Mouse (Mus musculus) inflammation-experienced regulatory T-cells, adult 16 weeks (primary cell): Measurements from ENCODE around the gene Pdf. TPM values are rescaled to one million over a fixed set of nuclear protein-coding genes. Genes with fewer than 3 reads are reported as not detected.

Experiments used
- polyA plus RNA-seq: library from polyadenylated mRNA; unstranded; fragments of 100-300 nt; shearing (Covaris generic); gene quantifications from one replicate; pipeline ENCODE4 v1.2.1, GENCODE M21; 2017

Pdf gene
- 4.0 TPM for polyA plus RNA-seq

DNA sequence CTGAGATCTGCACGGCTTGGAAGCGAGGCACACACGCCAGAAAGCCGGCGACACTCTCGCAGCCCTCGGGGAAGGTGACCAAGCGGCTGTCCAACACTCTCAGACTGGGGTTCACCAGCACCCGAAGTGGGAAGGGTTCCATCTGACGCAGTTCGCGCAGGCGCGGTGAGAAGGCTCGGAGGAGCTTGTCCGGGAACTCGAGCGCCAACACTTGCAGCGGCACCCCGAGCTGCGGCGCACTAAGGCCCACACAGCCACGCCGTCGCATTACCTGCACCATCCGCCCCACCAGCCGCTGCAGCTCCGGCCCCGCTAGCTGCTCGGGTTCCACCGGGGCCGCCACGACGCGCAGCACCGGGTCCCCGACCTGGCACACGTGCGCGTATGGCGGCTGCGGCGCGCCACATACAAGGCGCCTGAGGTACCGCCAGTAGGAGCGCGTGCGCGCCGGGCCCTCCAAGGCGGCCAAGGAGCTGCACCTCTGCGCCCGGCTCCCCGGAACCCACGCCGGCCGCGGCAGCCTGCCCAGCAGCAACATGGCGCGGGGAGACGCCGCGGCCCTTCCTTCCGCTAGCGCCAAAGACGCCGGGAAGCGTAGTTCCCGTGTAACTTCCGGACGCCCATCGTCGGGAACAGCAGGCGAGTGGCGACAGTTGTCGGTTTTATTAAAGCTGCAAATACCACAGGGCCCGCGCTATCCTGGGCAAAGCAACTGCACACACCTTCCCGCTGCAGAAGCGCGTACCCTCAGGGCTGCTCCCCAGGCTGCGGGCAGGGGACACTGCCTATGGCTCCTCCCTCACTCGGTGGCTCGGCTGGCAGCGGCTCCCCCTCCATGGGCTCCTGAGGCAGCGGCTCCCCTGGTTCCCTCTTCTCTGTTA, at the start of gene Pdf:
TSS of gene Pdf (minus strand) at position 554 of the 881 bp plus-strand sequence.

DNA sequence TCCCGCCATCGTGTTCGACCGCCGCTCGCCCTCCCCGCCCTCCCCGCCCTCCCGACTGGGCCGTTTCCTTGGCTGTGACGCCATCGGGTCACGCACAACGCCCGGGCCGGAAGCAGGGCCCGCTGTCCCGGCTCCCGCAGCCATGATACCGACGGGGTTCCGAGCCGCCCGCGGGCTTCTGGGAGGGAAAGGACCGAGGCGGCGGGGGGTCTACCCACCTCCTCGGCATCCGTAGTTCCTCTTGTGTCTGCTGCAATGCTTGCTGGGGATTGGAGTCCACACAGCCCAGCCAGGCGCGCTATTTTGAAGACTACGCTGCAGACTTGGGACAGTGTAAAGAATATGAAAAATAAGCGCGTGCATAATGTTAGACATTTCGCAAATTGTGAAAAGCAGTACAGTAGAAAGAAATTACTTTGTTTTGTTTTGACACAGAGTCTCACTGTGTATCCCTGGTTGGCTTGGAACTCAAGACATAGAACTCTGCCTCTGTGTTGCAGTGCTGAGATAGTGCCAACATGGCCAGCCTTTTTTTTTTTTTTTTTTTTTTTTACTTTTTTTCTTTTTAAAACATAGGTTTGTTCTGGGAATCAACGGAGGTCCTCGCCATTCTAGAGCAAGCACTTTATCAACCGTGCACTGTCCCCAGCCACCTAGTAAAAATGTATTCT, 48.1 kb upstream of the Pdf start, which contains the start of gene Terf2:
TSS of gene Terf2 (minus strand) at position 182 of the 671 bp plus-strand sequence.

DNA sequence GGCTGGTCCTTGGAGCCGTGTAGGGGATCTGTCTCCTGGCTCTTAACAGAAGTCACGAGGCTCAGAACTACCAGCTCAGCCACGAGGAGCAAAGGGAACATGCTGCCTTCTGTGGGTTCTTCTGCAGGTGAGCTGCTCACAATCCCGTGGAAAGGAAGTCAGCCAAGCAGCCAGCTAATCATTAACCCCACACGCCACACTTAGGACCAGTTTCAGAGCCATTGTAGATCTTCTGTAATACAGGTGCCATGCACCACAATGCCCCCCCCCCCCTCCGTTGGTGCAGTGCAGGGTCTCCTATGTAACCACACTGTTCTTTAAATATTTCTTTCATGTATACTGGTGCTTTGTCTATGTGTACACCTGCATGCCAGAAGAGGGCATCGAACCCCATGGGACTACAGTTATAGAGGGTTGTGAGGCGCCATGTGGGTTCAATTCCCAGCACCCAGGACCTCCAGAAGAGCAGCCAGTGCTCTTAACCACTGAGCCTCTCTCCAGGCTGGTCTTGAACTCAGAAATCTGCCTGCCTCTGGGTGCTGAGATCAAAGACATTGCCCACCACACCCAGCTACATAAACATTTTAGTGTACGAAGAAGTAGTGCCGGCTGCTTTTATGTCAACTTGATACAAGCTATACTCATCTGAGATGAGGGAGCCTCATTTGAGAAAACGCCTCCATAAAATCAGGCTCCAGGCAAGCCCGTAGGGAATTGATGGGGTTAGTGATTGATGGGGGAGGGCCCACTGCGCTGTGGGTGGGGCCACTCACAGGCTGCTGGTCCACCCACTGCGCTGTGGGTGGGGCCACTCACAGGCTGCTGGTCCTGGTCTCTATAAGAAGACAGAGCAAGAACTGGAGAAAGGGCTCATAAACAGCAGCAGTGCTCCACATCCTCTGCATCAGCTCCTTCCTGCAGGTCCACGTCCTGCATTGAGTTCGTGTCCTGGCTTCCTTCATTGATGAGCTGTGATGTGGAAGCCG, 17.4 kb upstream of the Pdf start, which contains the start of gene Tmed6:
TSS of gene Tmed6 (minus strand) at position 134 of the 986 bp plus-strand sequence.

DNA sequence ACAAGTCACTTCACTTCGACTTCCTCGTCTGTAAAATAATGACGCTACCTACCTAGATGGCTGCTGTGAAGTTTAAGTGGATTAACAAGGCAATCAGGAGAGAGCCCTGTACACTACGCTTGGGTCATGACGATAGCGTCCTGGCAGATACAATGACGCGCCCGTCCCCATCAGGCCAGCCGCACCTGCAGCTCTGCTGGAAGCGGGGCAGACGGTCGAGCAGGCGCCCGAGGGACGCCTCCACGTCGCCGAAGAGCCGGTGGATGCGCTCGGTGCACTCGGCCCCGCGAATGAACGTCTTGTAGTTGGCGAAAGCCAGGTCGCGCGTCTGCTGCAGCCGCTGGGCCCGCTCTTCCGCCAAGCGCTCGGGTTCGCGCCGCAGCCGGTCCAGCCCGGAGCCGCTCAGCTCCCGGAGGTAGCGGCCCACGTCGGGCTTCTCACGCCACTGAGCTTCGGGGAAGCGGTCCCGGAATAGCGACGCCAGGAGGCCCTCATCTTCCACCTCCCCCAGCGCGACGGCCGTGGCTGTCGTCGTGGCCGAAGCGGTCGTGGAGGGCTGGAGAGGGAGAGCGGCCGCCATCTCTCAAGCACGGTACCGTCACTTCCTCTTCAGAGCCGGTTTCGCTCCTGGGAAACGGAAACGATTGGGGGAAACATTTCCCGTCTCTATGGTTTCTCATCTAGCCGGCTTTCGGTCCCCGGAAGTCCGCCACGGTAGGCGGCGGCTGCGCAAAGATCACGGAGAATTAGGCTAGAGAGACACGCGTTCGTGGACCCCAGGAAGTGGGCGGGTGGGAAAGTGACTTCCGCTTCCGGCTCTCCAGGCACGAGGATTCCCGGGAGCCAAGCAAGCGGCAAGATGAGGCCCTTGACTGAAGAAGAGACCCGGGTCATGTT, 7.9 kb upstream of the Pdf start, which contains the start of the genes Cog8 and Nip7:
TSS of gene Cog8 (minus strand) at position 614 of the 897 bp plus-strand sequence.
TSS of gene Nip7 (plus strand) at position 802 of the 897 bp plus-strand sequence.

DNA sequence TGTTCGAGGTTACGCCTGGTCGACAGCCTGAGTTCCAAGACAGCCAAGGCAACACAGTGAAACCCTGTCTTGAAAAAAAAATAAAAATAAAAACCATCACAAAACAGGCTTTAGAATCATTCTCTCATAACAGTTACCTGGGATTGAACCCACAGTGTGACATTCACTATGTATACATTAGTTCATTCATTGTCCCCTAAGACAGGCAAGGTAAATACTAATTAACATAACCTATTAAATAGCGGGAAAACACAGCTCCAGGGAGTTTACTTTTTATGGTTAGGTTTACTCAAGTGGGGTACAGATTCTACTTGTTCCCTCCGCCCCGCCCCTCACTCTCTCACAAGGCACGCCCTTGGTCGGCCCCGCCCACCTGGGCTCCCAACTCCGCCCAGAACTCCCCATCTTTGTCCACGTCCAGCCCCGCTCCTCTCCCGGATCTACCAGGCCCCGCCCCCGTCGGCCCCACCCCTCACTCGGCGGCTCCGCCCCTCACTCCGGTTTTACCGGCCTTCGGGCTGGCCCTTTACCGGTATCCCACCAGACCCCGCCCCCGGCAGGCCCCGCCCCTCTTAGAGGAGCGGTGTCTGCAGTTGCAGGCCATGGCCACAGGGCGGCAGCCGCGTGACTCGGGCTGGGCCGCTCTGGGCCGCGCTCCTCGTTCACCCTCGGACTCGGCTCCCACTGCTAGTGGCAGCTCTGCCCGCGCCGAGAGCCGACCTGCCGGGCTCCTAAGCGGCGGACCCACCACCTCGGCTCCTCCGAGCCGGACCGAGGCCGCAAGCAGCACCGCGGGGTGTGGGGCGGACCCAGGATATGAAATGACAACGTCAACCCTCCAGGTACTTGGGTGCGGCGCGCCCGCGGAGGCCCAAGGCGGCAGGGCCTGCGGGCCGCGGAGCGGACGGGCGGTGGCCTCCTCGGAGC, 17.5 kb downstream of the Pdf start, which contains the start of gene Vps4a:
TSS of gene Vps4a (plus strand) at position 573 of the 927 bp plus-strand sequence.

Other genes starting within 250 kb of the Pdf start
- gene Has3, start 178.4 kb downstream of the Pdf start, polyA plus RNA-seq, result not detected
- gene Utp4, start 155.0 kb downstream of the Pdf start, polyA plus RNA-seq, result 72.3 TPM
- 2.2 TPM for gene Sntb2, start 112.9 kb downstream of the Pdf start, polyA plus RNA-seq
- gene Vps4a, start 17.4 kb downstream of the Pdf start, polyA plus RNA-seq, result 81.1 TPM
- 32.6 TPM for gene Cog8, start 8.1 kb upstream of the Pdf start, polyA plus RNA-seq
- gene Nip7, start 8.3 kb upstream of the Pdf start, polyA plus RNA-seq, result 97.9 TPM
- not detected for gene Tmed6, start 17.0 kb upstream of the Pdf start, polyA plus RNA-seq
- gene Terf2, start 47.9 kb upstream of the Pdf start, polyA plus RNA-seq, result 9.9 TPM
- gene Cyb5b, start 102.0 kb upstream of the Pdf start, polyA plus RNA-seq, result 99.1 TPM
- gene Nfat5, start 244.9 kb upstream of the Pdf start, polyA plus RNA-seq, result 18.1 TPM